Mouse (Mus musculus) midbrain, postnatal 0 days (tissue): ENCODE measurements at regions not wholly inside any gene's neighbourhood (a gene's known extent, or its start where the extent isn't known, plus 50 kb on each side); places are given as distances from the start of the nearest gene placed in this dataset.

Experiments used
- ATAC-seq: fragments of 200-750 bp; cut with Nextera tagmentation; 2 replicates; pipeline ENCODE4 v1.8.0; 2017; ENCODE audit warnings: moderate number of reproducible peaks, mild to moderate bottlenecking, moderate TSS enrichment, moderate library complexity; ENCODE audit not compliant: low FRiP score
- DNase-seq: peaks from one replicate; pipeline ENCODE4 v3.0.0-alpha.2; 2015; ENCODE audit warnings: low spot score
- H3K27ac ChIP-seq: fragments of 300-500 bp; sonication (generic); 2 replicates; pipeline ENCODE4 v1.5.1; 2014; ENCODE audit warnings: low read depth, mild to moderate bottlenecking, low read length, mixed read lengths
- H3K27me3 ChIP-seq: fragments of 300-500 bp; sonication (generic); 2 replicates; pipeline ENCODE4 v1.6.1; 2014; ENCODE audit warnings: low read length, control low read depth, mixed read lengths; ENCODE audit not compliant: insufficient read depth
- H3K36me3 ChIP-seq: fragments of 300-500 bp; sonication (generic); 2 replicates; pipeline ENCODE4 v1.6.1; 2014; ENCODE audit warnings: low read length, control low read depth, mixed read lengths; ENCODE audit not compliant: insufficient read depth
- H3K4me1 ChIP-seq: fragments of 300-500 bp; sonication (generic); 2 replicates; pipeline ENCODE4 v1.6.1; 2014; ENCODE audit warnings: mild to moderate bottlenecking, control low read depth, antibody characterized with exemption, low read length, mixed read lengths; ENCODE audit not compliant: insufficient read depth
- H3K4me2 ChIP-seq: fragments of 300-500 bp; sonication (generic); 2 replicates; pipeline ENCODE4 v1.6.1; 2014; ENCODE audit warnings: low read depth, mild to moderate bottlenecking, low read length, mixed read lengths; ENCODE audit not compliant: poor library complexity, severe bottlenecking
- H3K4me3 ChIP-seq: fragments of 300-500 bp; sonication (generic); 2 replicates; pipeline ENCODE4 v1.5.1; 2014; ENCODE audit warnings: low read depth, mild to moderate bottlenecking, low read length, moderate library complexity
- H3K9ac ChIP-seq: fragments of 300-500 bp; sonication (generic); replicated peaks from 2 replicates; pipeline ENCODE4 v1.6.1; 2014; ENCODE audit warnings: mild to moderate bottlenecking, low read length, moderate library complexity, mixed read lengths; ENCODE audit not compliant: poor library complexity, severe bottlenecking
- H3K9me3 ChIP-seq: fragments of 300-500 bp; sonication (generic); 2 replicates; pipeline ENCODE4 v1.6.1; 2016; ENCODE audit warnings: low read length, control low read depth
- CTCF ChIP-seq: IDR thresholded peaks from 2 replicates; pipeline ENCODE4 v1.5.1; 2016; ENCODE audit warnings: antibody characterized with exemption, mild to moderate bottlenecking
- WGBS: fragments of 180-500 bp; shearing (Covaris S2); extraction: QIAGEN DNeasy Blood & Tissue Kit; methylation state at CpG from one replicate; pipeline ENCODE4 v1.1.7; 2014; 5-methylcytosine and 5-hydroxymethylcytosine counted together

DNA sequence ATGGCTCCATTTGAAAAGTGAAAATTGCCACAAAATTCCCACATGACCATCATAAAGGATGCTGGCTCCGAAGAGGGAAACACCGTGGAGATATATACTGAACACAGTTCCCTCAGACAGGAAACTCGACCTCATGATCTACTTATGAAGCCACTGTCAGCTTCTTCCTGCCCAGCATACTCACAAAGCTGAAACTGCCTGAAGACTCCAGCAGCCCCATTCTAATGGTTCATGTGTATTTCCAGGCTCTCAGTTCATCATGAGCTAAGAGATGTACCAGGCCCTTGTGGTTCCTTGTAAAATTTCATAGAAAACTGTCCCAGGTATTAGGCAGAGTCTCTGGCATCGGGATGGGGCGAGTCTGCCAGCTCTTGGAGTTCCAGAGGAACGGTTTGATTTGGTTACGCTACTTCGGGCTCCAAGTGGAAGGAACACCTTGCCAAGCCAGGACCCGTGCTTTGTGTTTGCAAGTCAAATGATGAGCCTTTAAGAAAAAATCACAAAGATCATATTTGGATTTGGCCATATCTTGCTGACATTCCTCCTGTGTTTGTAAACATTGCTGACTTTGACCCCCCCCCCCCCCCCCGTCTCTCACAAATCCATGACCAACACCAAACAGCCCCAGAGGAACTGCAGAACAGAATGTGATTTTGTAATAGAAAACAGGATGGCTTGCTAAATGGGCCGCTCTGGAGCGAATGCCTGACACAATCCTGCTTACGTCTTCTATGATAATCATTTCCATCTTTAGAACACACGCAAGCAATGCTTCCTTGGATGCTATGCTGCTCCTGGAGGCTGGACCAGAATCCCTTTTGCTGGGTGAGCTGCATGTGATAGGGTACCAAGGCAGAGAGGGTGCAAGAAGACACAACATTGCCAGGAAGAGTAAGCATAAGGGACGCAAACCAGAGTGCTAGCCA, 203.7 kb upstream of the Gm15217 start:
- no peak overlapping the region for H3K27ac ChIP-seq
- WGBS = 91% methylated on average over 15 of the region's 15 CpGs

DNA sequence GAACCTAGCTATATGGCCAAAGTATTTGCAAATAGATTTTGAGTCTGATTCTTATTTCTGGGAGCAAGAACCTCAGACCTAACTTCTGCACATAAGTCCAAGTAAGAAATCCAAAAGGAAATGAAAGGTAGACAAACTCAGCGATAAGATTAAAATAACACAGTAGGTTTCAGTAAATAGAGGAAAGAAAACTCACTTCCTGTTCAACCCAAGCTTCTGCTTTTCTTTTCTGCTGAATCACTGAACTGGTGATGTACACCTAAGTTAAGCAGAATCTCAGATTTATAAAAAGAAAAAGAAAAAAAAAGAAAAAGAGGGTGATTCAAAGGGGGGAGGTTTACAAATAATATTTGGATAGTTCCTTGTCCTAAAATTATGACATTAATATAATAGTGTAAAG, 200.2 kb upstream of the Gm15217 start:
- Histone ChIP-seq H3K27ac (no peak overlapping the region), H3K27me3 (no peaks in the 10 kb centered on the region), H3K36me3 (no peaks in the 10 kb centered on the region), H3K4me2 (no peak overlapping the region), H3K9ac (no peak overlapping the region), H3K9me3 (no peaks in the 10 kb centered on the region), H3K4me1 (no peaks in the 10 kb centered on the region), H3K4me3 (no peak overlapping the region)
- 85% methylated on average over 1 of the region's 1 CpGs for WGBS
- DNase-seq (no peak), ATAC-seq (no peak)
- no peak for TF ChIP-seq CTCF

More for the DNA sequence above, 203.7 kb upstream of the Gm15217 start:
- Histone ChIP-seq H3K27me3 (no peaks in the 10 kb centered on the region), H3K9ac (no peak overlapping the region), H3K4me3 (no peak overlapping the region), H3K4me2 (no peak overlapping the region), H3K36me3 (no peaks in the 10 kb centered on the region), H3K4me1 (no peaks in the 10 kb centered on the region), H3K9me3 (no peaks in the 10 kb centered on the region)
- ATAC-seq (no peak), DNase-seq (no peak)
- no peak for TF ChIP-seq CTCF

DNA sequence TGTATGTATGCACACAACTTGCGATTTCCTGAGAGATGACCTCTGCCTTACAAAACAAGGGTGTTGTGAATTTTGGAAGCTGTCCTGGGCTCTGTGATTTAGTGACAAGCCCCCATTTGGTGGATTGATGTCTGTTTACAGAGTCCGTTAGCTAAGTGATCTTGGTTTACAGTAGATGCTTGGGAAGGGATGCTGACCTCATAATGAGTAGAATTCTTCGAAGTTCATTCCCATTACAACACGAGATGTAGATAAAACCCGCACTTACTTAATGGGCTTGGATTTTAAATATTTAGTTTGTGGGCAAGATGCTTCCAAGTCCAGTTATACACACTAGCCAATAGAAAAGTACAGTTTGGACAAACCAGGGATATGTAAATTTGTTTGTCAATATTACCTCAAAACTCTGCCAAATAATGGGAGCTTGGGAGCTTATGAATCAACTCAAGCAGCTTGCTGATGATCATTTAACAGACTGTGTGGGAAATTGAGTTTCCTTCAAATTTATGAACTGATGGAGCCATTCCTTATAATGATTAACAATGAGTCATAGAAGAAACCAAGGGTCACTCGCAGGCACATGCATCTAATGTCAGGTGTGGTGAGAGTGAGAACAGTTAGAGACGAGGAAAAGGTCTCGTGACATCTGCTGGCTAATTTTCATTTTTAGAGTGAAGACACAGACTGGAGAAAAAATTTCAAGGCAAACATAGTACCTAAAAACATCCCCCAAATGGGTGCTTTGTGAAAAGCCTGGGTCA, 187.4 kb upstream of the Gm15217 start:
- DNase-seq = no peak
- H3K4me1 ChIP-seq = no peaks in the 10 kb centered on the region
- no peaks in the 10 kb centered on the region for H3K36me3 ChIP-seq
- no peak overlapping the region for H3K4me2 ChIP-seq
- no peaks in the 10 kb centered on the region for H3K9me3 ChIP-seq
- H3K9ac ChIP-seq = no peak overlapping the region
- ATAC-seq = no peak
- TF ChIP-seq CTCF = no peak
- H3K27me3 ChIP-seq = no peaks in the 10 kb centered on the region
- no peak overlapping the region for H3K4me3 ChIP-seq
- WGBS = 94% methylated on average over 8 of the region's 8 CpGs
- no peak overlapping the region for H3K27ac ChIP-seq

DNA sequence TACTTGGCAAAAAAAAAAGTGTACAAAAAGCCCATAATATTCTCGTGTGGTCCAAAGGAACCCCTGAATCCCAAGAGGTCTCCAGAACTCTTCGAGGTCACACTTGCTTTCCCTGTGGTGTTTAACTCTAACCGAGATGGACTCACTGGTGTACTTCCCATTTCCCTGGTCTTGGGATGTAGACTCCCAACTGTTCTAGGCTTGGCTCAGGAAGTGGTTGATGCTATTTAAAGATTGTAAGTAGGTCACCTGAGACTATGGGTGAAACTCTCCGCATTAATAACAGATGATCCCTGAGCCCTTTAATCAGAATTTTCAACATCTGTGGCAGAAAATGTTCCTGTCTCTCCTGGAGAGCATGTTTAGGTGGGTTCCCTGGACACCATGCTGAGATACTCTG, 185.6 kb upstream of the Gm15217 start:
- WGBS = 79% methylated on average over 4 of the region's 4 CpGs
- no peak for TF ChIP-seq CTCF
- H3K27ac ChIP-seq = no peak overlapping the region

DNA sequence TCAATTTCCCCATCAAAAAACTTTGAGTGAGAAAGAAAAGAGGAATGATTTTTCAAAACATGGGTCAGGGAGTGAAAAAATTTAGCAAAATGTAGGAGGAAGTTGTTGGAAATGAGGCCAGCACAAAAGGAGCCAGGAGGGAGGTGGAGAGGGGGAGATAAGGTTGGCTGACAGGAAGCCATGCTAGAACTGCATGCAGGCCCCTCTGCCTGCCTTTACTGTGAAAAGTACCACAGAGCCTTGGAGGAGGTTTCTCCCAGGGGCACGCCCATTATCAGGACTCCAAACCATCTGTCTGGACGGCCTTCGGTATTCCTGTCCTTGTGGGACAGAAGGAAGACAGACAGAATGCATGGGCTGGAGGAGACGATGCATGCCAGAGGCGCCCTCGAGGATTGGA, 183.3 kb upstream of the Gm15217 start:
- H3K4me1 ChIP-seq = no peaks in the 10 kb centered on the region
- ATAC-seq (no peak), DNase-seq (no peak)
- no peak overlapping the region for H3K4me2 ChIP-seq
- H3K9ac ChIP-seq = no peak overlapping the region
- no peak for TF ChIP-seq CTCF
- no peaks in the 10 kb centered on the region for H3K36me3 ChIP-seq
- no peaks in the 10 kb centered on the region for H3K9me3 ChIP-seq
- no peaks in the 10 kb centered on the region for H3K27me3 ChIP-seq
- H3K27ac ChIP-seq = no peak overlapping the region
- no peak overlapping the region for H3K4me3 ChIP-seq
- WGBS = 79% methylated on average over 6 of the region's 6 CpGs

More for the DNA sequence above, 185.6 kb upstream of the Gm15217 start:
- no peak overlapping the region for H3K9ac ChIP-seq
- H3K4me3 ChIP-seq = no peak overlapping the region
- DNase-seq = no peak
- H3K36me3 ChIP-seq = no peaks in the 10 kb centered on the region
- no peaks in the 10 kb centered on the region for H3K27me3 ChIP-seq
- ATAC-seq = no peak
- H3K4me2 ChIP-seq = no peak overlapping the region
- no peaks in the 10 kb centered on the region for H3K9me3 ChIP-seq
- H3K4me1 ChIP-seq = no peaks in the 10 kb centered on the region

DNA sequence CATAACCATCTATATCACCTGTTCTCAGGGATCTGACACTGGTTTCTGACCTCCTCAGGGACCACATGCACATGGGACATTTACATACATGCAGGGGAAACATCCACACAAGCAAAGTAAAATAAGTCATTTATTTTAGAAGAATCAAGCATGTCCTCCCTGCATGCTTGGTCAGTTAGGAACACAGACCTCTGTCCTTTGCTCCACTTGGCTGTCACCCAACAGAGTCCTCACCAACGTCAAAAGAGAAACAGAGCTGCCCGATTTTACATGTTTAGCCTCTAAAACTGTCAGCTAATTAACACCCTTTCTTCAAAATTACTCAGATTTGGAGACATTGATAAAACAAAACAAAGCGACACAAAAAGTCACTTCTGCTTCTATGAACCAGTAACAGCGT, 176.4 kb upstream of the Gm15217 start:
- ATAC-seq = no peak
- H3K36me3 ChIP-seq = no peaks in the 10 kb centered on the region
- WGBS = 75% methylated on average over 4 of the region's 4 CpGs
- no peak for TF ChIP-seq CTCF
- no peak overlapping the region for H3K4me2 ChIP-seq
- H3K9ac ChIP-seq = no peak overlapping the region
- H3K4me3 ChIP-seq = no peak overlapping the region
- H3K4me1 ChIP-seq = no peaks in the 10 kb centered on the region
- no peak for DNase-seq
- H3K9me3 ChIP-seq = no peaks in the 10 kb centered on the region
- no peak overlapping the region for H3K27ac ChIP-seq
- H3K27me3 ChIP-seq = no peaks in the 10 kb centered on the region
